Mouse (Mus musculus) heart, adult 8-10 months (tissue): ENCODE data around the gene Akt1. TPM values are rescaled to one million over a fixed set of nuclear protein-coding genes. Genes with fewer than 3 reads are reported as not detected.

Experiments used
- microRNA-seq: library from miRNA; unstranded; fragments of <30 nt; microRNA quantifications from one replicate; pipeline ENCODE4 v1.2.0, GENCODE M21; 2022
- total RNA-seq, 4 experiments: library from RNA; stranded (reverse); gene quantifications; 2 replicates each; pipeline ENCODE4 v1.2.4; 2022

The Akt1 gene
- total RNA-seq, 4 experiments from 2014 or later: 161 to 195 (median 179) TPM

Small RNA genes lying within 50 kb of the gene (microRNA-seq; reads per million reads assigned to microRNA genes)
- gene Mir6939: not detected

Other genes starting within 250 kb of the Akt1 start
- 10 to 100 TPM; 31.2 to 50.5 (median 38.0) TPM for gene A530016L24Rik, start 185.4 kb downstream of the Akt1 start, total RNA-seq
- not detected for gene Tmem179, start 158.1 kb downstream of the Akt1 start, total RNA-seq
- 10 to 100 TPM; 14.7 to 19.5 (median 17.7) TPM for gene Inf2, start 86.1 kb downstream of the Akt1 start, total RNA-seq
- 100 to 1,000 TPM; 184 to 207 (median 193) TPM for gene Adssl1, start 54.8 kb downstream of the Akt1 start, total RNA-seq
- 10 to 100 TPM; 28.3 to 35.2 (median 30.0) TPM for gene Siva1, start 30.2 kb downstream of the Akt1 start, total RNA-seq
- 1 to 10 TPM; 4.0 to 5.5 (median 4.9) TPM for gene Zbtb42, start 3.9 kb upstream of the Akt1 start, total RNA-seq
- 10 to 100 TPM; 12.3 to 14.7 (median 13.4) TPM for gene Cep170b, start 45.6 kb upstream of the Akt1 start, total RNA-seq
- gene Pld4, start 85.8 kb upstream of the Akt1 start, total RNA-seq: 1 to 10 TPM; 3.4 to 8.1 (median 4.3) TPM
- 10 to 100 TPM; 19.3 to 24.6 (median 20.6) TPM for gene Ahnak2, start 127.8 kb upstream of the Akt1 start, total RNA-seq
- gene Clba1, start 134.1 kb upstream of the Akt1 start, total RNA-seq: 1 to 10 TPM; 1.8 to 4.3 (median 2.4) TPM
- 1 to 10 TPM; 5.6 to 6.5 (median 6.2) TPM for gene Cdca4, start 154.5 kb upstream of the Akt1 start, total RNA-seq
- gene Gpr132, start 193.3 kb upstream of the Akt1 start, total RNA-seq: under 1 TPM; 0.25 to 0.52 (median 0.33) TPM